Mouse (Mus musculus) liver, embryonic 13.5 days (tissue): ENCODE data around the gene Gramd1b. TPM values are rescaled to one million over a fixed set of nuclear protein-coding genes. Genes with fewer than 3 reads are reported as not detected.

ENCODE experiments used
- ATAC-seq: fragments of 200-750 bp; cut with Nextera tagmentation; 2 replicates; pipeline ENCODE4 v1.8.0; 2017; ENCODE audit warnings: low read depth, mild to moderate bottlenecking, moderate number of reproducible peaks, moderate library complexity
- DNase-seq: peaks from one replicate; pipeline ENCODE4 v3.0.0; 2022
- H3K27ac ChIP-seq: fragments of 300-500 bp; sonication (generic); 2 replicates; pipeline ENCODE4 v1.5.1; 2015; ENCODE audit warnings: moderate library complexity, mild to moderate bottlenecking, inconsistent platforms
- H3K27me3 ChIP-seq: fragments of 300-500 bp; sonication (generic); 2 replicates; pipeline ENCODE4 v1.6.1; 2015; ENCODE audit warnings: mild to moderate bottlenecking, inconsistent platforms
- H3K36me3 ChIP-seq: fragments of 300-500 bp; sonication (generic); 2 replicates; pipeline ENCODE4 v1.6.1; 2015; ENCODE audit warnings: mild to moderate bottlenecking, inconsistent platforms
- H3K4me1 ChIP-seq: fragments of 300-500 bp; sonication (generic); replicated peaks from 2 replicates; pipeline ENCODE4 v1.6.1; 2015; ENCODE audit warnings: inconsistent platforms
- H3K4me2 ChIP-seq: fragments of 300-500 bp; sonication (generic); 2 replicates; pipeline ENCODE4 v1.6.1; 2015; ENCODE audit warnings: inconsistent platforms, mild to moderate bottlenecking, moderate library complexity
- H3K4me3 ChIP-seq: fragments of 300-500 bp; sonication (generic); replicated peaks from 2 replicates; pipeline ENCODE4 v1.5.1; 2015; ENCODE audit warnings: mild to moderate bottlenecking, inconsistent platforms
- H3K9ac ChIP-seq: fragments of 300-500 bp; sonication (generic); 2 replicates; pipeline ENCODE4 v1.6.1; 2015; ENCODE audit warnings: mild to moderate bottlenecking, inconsistent platforms
- H3K9me3 ChIP-seq: fragments of 300-500 bp; sonication (generic); replicated peaks from 2 replicates; pipeline ENCODE4 v1.6.1; 2016; ENCODE audit warnings: inconsistent platforms
- WGBS: fragments of 180-500 bp; shearing (Covaris S2); methylation state at CpG from one replicate; pipeline ENCODE4 v1.1.7; 2015; ENCODE audit not compliant: insufficient replicate concordance; 5-methylcytosine and 5-hydroxymethylcytosine counted together
- polyA plus RNA-seq: library from polyadenylated mRNA; unstranded; fragments of >200 nt; fragmentation: Nextera tagmentation; extraction: Ambion mirVana; gene quantifications from 2 replicates; pipeline ENCODE4 v1.2.1, GENCODE M21; 2015

The Gramd1b gene
- polyA plus RNA-seq, 1 experiment from 2014 or later = 0.44 TPM

DNA sequence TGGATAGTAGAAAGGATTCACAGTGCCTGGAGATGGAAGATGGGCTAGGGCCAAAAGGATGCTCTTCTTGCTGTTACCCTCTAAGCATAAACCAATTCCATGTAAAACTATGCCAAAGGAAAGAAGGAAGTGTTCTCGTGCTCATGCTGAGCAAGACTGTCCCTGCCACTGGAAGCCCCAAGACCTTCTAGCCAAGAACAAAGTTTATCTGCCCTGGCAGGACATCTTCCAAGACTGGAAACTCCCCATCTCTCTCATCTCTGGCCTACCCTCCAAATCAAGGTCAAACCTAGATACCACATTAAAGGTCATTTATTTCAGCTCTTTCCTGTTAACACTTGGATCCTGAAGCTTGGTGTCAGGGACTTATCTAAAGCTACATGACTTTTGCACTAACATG, 236.3 kb downstream of the Gramd1b start:
- Histone ChIP-seq H3K9me3 (no peaks in the 10 kb centered on the region), H3K4me3 (no peak overlapping the region), H3K27me3 (no peaks in the 10 kb centered on the region), H3K27ac (no peak overlapping the region), H3K4me2 (no peak overlapping the region), H3K9ac (no peak overlapping the region), H3K4me1 (no peaks in the 10 kb centered on the region), H3K36me3 (no peaks in the 10 kb centered on the region)
- no peak for ATAC-seq
- DNase-seq = no peak
- 68% methylated on average over 1 of the region's 1 CpGs for WGBS

GRCm38 (mm10) chr9:40294210-40294609, 237.0 kb downstream of the Gramd1b start:
- 68% methylated on average over 5 of the region's 5 CpGs for WGBS
- no peak for DNase-seq
- H3K9ac ChIP-seq = no peak overlapping the region
- H3K4me1 ChIP-seq = no peaks in the 10 kb centered on the region
- no peaks in the 10 kb centered on the region for H3K27me3 ChIP-seq
- H3K4me3 ChIP-seq = no peak overlapping the region
- ATAC-seq = no peak
- no peak overlapping the region for H3K27ac ChIP-seq
- no peak overlapping the region for H3K4me2 ChIP-seq
- H3K9me3 ChIP-seq = no peaks in the 10 kb centered on the region
- no peaks in the 10 kb centered on the region for H3K36me3 ChIP-seq

- 72% methylated on average over 5 of the region's 5 CpGs for WGBS
- no peak for DNase-seq
- Histone ChIP-seq H3K4me1 (no peaks in the 10 kb centered on the region), H3K9me3 (no peaks in the 10 kb centered on the region), H3K9ac (no peak overlapping the region), H3K4me2 (no peak overlapping the region), H3K4me3 (no peak overlapping the region), H3K36me3 (no peaks in the 10 kb centered on the region), H3K27ac (no peak overlapping the region), H3K27me3 (no peaks in the 10 kb centered on the region)
- ATAC-seq = no peak
Observed at GRCm38 (mm10) chr9:40293740-40294139, 237.4 kb downstream of the Gramd1b start.

- ATAC-seq (no peak), DNase-seq (no peak)
- Histone ChIP-seq H3K36me3 (no peaks in the 10 kb centered on the region), H3K9me3 (no peaks in the 10 kb centered on the region), H3K4me2 (no peak overlapping the region), H3K4me1 (no peaks in the 10 kb centered on the region), H3K4me3 (no peak overlapping the region), H3K27me3 (no peaks in the 10 kb centered on the region), H3K27ac (no peak overlapping the region), H3K9ac (no peak overlapping the region)
- WGBS = 67% methylated on average over 8 of the region's 8 CpGs
Observed at GRCm38 (mm10) chr9:40293286-40293685, 237.9 kb downstream of the Gramd1b start.

DNA sequence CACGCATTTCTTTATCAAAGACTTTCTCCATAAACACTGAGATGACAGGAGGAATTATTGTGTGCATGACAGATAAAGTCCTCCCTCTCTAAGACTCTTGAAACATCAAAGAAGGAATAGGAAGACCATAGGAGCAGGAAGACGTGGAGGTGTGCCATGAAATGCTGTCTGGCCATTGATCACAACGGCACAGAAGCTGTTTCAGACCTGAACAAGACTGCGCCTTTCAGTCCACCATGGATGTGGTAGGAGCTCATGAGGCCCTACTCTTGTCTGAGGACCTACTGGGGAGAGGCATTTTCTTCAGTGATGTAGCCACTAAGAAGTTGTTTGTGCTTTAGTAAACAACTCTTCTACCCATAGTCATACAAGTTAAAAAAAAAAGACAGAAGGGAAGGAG, 238.7 kb downstream of the Gramd1b start:
- Histone ChIP-seq H3K4me2 (no peak overlapping the region), H3K4me3 (no peak overlapping the region), H3K36me3 (no peaks in the 10 kb centered on the region), H3K27me3 (no peaks in the 10 kb centered on the region), H3K27ac (no peak overlapping the region), H3K9ac (no peak overlapping the region), H3K4me1 (no peaks in the 10 kb centered on the region), H3K9me3 (no peaks in the 10 kb centered on the region)
- DNase-seq (no peak), ATAC-seq (no peak)
- 65% methylated on average over 4 of the region's 4 CpGs for WGBS

- H3K4me1 ChIP-seq = no peaks in the 10 kb centered on the region
- 77% methylated on average over 7 of the region's 7 CpGs for WGBS
Observed at GRCm38 (mm10) chr9:40282968-40283367, 248.2 kb downstream of the Gramd1b start.

DNA sequence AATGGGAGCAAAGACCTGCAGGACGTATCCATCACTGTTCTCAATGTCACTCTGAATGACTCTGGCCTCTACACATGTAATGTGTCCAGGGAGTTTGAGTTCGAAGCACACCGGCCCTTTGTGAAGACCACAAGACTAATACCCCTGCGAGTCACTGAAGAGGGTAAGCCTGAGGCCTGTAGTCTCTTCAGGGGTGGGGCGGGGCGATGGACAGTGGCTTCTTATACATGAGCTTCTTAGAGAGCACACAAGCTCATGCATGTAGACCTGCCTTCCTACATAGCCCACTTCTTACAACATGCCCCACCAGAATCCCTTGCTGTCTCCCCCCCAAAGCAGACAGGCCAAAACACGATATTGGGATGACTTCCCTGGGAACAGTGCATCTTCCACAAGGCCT, 251.7 kb downstream of the Gramd1b start:
- Histone ChIP-seq H3K4me1 (no peaks in the 10 kb centered on the region), H3K9ac (no peak overlapping the region), H3K27me3 (no peaks in the 10 kb centered on the region), H3K9me3 (no peaks in the 10 kb centered on the region), H3K4me2 (no peak overlapping the region), H3K27ac (no peak overlapping the region), H3K36me3 (no peaks in the 10 kb centered on the region), H3K4me3 (no peak overlapping the region)
- 64% methylated on average over 7 of the region's 7 CpGs for WGBS
- ATAC-seq (no peak), DNase-seq (no peak)

More at GRCm38 (mm10) chr9:40282968-40283367, 248.2 kb downstream of the Gramd1b start:
- Histone ChIP-seq H3K27ac (no peak overlapping the region), H3K27me3 (no peaks in the 10 kb centered on the region), H3K4me3 (no peak overlapping the region), H3K9ac (no peak overlapping the region), H3K9me3 (no peaks in the 10 kb centered on the region), H3K36me3 (no peaks in the 10 kb centered on the region), H3K4me2 (no peak overlapping the region)
- ATAC-seq (no peak), DNase-seq (no peak)

- no peak overlapping the region for H3K27ac ChIP-seq
- DNase-seq (no peak), ATAC-seq (no peak)
- H3K4me1 ChIP-seq = no peaks in the 10 kb centered on the region
- no peaks in the 10 kb centered on the region for H3K27me3 ChIP-seq
- 63% methylated on average over 3 of the region's 3 CpGs for WGBS
- H3K9ac ChIP-seq = no peak overlapping the region
- no peaks in the 10 kb centered on the region for H3K36me3 ChIP-seq
- no peak overlapping the region for H3K4me3 ChIP-seq
- H3K9me3 ChIP-seq = no peaks in the 10 kb centered on the region
- no peak overlapping the region for H3K4me2 ChIP-seq
Observed at GRCm38 (mm10) chr9:40277671-40278070, 253.5 kb downstream of the Gramd1b start.

- DNase-seq (no peak), ATAC-seq (no peak)
- no peak overlapping the region for H3K9ac ChIP-seq
- no peaks in the 10 kb centered on the region for H3K36me3 ChIP-seq
- 60% methylated on average over 5 of the region's 5 CpGs for WGBS
- H3K4me1 ChIP-seq = no peaks in the 10 kb centered on the region
- H3K4me3 ChIP-seq = no peak overlapping the region
- H3K27me3 ChIP-seq = no peaks in the 10 kb centered on the region
- H3K27ac ChIP-seq = no peak overlapping the region
- no peaks in the 10 kb centered on the region for H3K9me3 ChIP-seq
- no peak overlapping the region for H3K4me2 ChIP-seq
Observed at GRCm38 (mm10) chr9:40275904-40276303, 255.3 kb downstream of the Gramd1b start.

GRCm38 (mm10) chr9:40272822-40273221, 258.4 kb downstream of the Gramd1b start:
- Histone ChIP-seq H3K36me3 (no peaks in the 10 kb centered on the region), H3K27ac (no peak overlapping the region), H3K9ac (no peak overlapping the region), H3K4me1 (peaks cover 3% of the 10 kb centered on the region; the same call in 1 of the 2 replicates), H3K9me3 (no peaks in the 10 kb centered on the region), H3K27me3 (peaks cover 22% of the 10 kb centered on the region), H3K4me3 (no peak overlapping the region), H3K4me2 (no peak overlapping the region)
- DNase-seq = no peak
- WGBS = 75% methylated on average over 7 of the region's 7 CpGs
- ATAC-seq = no peak

GRCm38 (mm10) chr9:40271075-40271474, 260.1 kb downstream of the Gramd1b start:
- Histone ChIP-seq H3K4me3 (no peak overlapping the region), H3K4me1 (peaks cover 3% of the 10 kb centered on the region; the same call in 1 of the 2 replicates)
- 33% methylated on average over 3 of the region's 3 CpGs for WGBS

DNA sequence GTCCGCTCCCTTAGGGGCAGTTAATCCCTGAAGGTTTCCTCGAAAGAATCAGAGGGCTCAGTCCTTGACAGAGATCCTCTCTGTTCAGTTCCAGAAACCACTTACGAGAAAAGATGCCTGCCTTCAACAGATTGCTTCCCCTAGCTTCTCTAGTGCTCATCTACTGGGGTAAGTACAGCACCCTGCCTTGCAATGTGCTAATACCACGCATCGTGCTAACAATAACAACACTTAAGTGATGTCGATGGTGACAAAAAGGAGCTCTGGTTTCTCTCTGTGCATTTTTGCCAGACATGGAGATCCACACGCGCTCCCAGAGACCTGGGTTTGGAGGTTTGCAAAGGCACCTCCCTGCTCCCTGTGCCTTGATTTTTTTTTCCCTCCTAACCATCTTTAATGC, 261.3 kb downstream of the Gramd1b start:
- DNase-seq = no peak
- Histone ChIP-seq H3K36me3 (no peaks in the 10 kb centered on the region), H3K4me3 (no peak overlapping the region), H3K4me1 (peaks cover 3% of the 10 kb centered on the region; the same call in 1 of the 2 replicates), H3K27me3 (peaks cover 23% of the 10 kb centered on the region), H3K9ac (no peak overlapping the region), H3K9me3 (no peaks in the 10 kb centered on the region), H3K4me2 (no peak overlapping the region), H3K27ac (no peak overlapping the region)
- ATAC-seq = no peak
- WGBS = 25% methylated on average over 8 of the region's 8 CpGs

More at GRCm38 (mm10) chr9:40271075-40271474, 260.1 kb downstream of the Gramd1b start:
- no peaks in the 10 kb centered on the region for H3K9me3 ChIP-seq
- H3K27me3 ChIP-seq = peaks cover 23% of the 10 kb centered on the region
- H3K9ac ChIP-seq = no peak overlapping the region
- DNase-seq (no peak), ATAC-seq (no peak)
- no peak overlapping the region for H3K27ac ChIP-seq
- H3K4me2 ChIP-seq = no peak overlapping the region
- no peaks in the 10 kb centered on the region for H3K36me3 ChIP-seq
